Mouse (Mus musculus) stomach, postnatal 0 days (tissue): Measurements from ENCODE around the gene Ctu2. TPM values are rescaled to one million over a fixed set of nuclear protein-coding genes. Genes with fewer than 3 reads are reported as not detected.

Source experiments
- ATAC-seq: fragments of 200-750 bp; cut with Nextera tagmentation; 2 replicates; pipeline ENCODE4 v1.8.0; 2017; ENCODE audit not compliant: low FRiP score, low TSS enrichment
- DNase-seq: peaks from one replicate; pipeline ENCODE4 v3.0.0-alpha.2; 2016; ENCODE audit warnings: low spot score
- H3K27ac ChIP-seq: fragments of 300-500 bp; sonication (generic); replicated peaks from 2 replicates; pipeline ENCODE4 v1.5.1; 2014; ENCODE audit warnings: mild to moderate bottlenecking, control low read depth
- H3K27me3 ChIP-seq: fragments of 300-500 bp; sonication (generic); 2 replicates; pipeline ENCODE4 v1.6.1; 2014; ENCODE audit warnings: low read length; ENCODE audit not compliant: control insufficient read depth, insufficient read depth
- H3K36me3 ChIP-seq: fragments of 300-500 bp; sonication (generic); 2 replicates; pipeline ENCODE4 v1.6.1; 2014; ENCODE audit warnings: low read length, mixed read lengths; ENCODE audit not compliant: control insufficient read depth, insufficient read depth
- H3K4me1 ChIP-seq: fragments of 300-500 bp; sonication (generic); replicated peaks from 2 replicates; pipeline ENCODE4 v1.6.1; 2014; ENCODE audit warnings: antibody characterized with exemption; ENCODE audit not compliant: control insufficient read depth, insufficient read depth
- H3K4me2 ChIP-seq: fragments of 300-500 bp; sonication (generic); replicated peaks from 2 replicates; pipeline ENCODE4 v1.6.1; 2014; ENCODE audit warnings: low read depth, mild to moderate bottlenecking, control low read depth, moderate library complexity
- H3K4me3 ChIP-seq: fragments of 300-500 bp; sonication (generic); 2 replicates; pipeline ENCODE4 v1.5.1; 2014; ENCODE audit warnings: low read depth, low read length, control low read depth
- H3K9ac ChIP-seq: fragments of 300-500 bp; sonication (generic); 2 replicates; pipeline ENCODE4 v1.6.1; 2014; ENCODE audit warnings: mild to moderate bottlenecking, low read length, control low read depth, mixed read lengths
- H3K9me3 ChIP-seq: fragments of 300-500 bp; sonication (generic); 2 replicates; pipeline ENCODE4 v1.6.1; 2016; ENCODE audit warnings: low read length; ENCODE audit not compliant: control insufficient read depth
- CTCF ChIP-seq: IDR thresholded peaks from 2 replicates; pipeline ENCODE4 v1.5.1; 2016; ENCODE audit warnings: antibody characterized with exemption, low read depth, mild to moderate bottlenecking, moderate library complexity
- EP300 ChIP-seq: optimal IDR thresholded peaks from 2 replicates; pipeline ENCODE3; 2016; ENCODE audit warnings: antibody characterized with exemption
- WGBS: fragments of 180-500 bp; shearing (Covaris S2); extraction: QIAGEN DNeasy Blood & Tissue Kit; methylation state at CpG from one replicate; pipeline ENCODE4 v1.1.7; 2014; 5-methylcytosine and 5-hydroxymethylcytosine counted together
- polyA plus RNA-seq: library from polyadenylated mRNA; unstranded; fragments of >200 nt; fragmentation: Nextera tagmentation; extraction: Ambion mirVana; gene quantifications from 2 replicates; pipeline ENCODE4 v1.2.1, GENCODE M21; 2015

The Ctu2 gene
- polyA plus RNA-seq, 1 experiment from 2014 or later: 34.5 TPM

DNA sequence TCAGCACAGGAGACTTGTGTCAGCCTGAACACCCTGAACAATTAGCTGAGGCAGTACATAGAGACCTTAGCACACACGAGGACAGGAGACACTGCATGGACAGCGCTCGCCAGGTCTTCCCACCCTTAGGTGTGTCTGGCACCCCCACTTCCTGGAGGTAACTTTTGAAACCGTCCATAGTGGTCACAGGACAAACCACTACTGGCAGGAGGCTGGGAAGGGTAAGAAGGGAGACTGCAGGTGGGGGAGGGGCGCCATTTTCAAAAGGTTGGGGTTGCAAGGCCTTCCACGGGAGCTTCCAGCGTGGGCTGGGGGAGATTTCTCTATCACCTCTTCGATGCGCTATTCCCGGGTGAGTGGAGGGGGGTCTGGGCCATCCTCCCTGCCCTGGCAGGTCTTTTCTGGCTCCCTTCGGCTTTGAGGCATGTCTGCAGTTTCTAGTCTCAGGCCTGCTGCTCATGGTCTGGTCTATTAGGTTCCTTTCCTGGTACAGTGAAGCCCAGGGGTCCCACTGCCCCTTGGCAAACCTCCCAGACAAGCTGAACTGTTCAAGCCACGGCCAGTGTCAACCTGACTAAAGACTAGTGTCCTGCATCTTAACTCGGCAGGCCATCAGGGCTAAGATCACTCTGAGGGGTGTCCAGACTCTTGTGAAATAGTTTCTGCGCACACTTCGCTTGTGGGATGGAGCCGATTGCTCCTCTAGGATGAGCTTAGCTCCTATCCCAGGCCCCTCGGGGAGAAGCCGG is 44.1 kb upstream of the Ctu2 start:
- H3K27ac ChIP-seq: peak overlapping the region; percentile 84
- no peak for TF ChIP-seq CTCF
- no peak for TF ChIP-seq EP300
- peaks cover 12% of the 10 kb centered on the region; the same call in 1 of the 2 replicates for H3K36me3 ChIP-seq
- peak overlapping the region; percentile 48 for H3K4me3 ChIP-seq
- no peaks in the 10 kb centered on the region for H3K4me1 ChIP-seq
- H3K9me3 ChIP-seq: no peaks in the 10 kb centered on the region
- H3K4me2 ChIP-seq: peak overlapping the region; percentile 71
- ATAC-seq (peak; percentile 9), DNase-seq (peak; percentile 51)
- no peaks in the 10 kb centered on the region for H3K27me3 ChIP-seq
- 31% methylated on average over 18 of the region's 18 CpGs for WGBS
- peak overlapping the region; percentile 66 for H3K9ac ChIP-seq

GRCm38 (mm10) chr8:122432443-122433268 is 43.3 kb upstream of the Ctu2 start, which contains the start of gene Cyba:
Cyba (minus strand) TSS chr8:122432930.
- ATAC-seq: peak; percentile 81
- DNase-seq: peak; percentile 82
- TF ChIP-seq EP300 (no peak), CTCF (no peak)
- Histone ChIP-seq H3K27ac (peak within 1 kb of the TSS; percentile 84), H3K4me3 (peak within 1 kb of the TSS; percentile 48), H3K36me3 (peaks cover 12% of the 10 kb centered on the region; the same call in 1 of the 2 replicates), H3K4me2 (peak within 1 kb of the TSS; percentile 71), H3K9ac (peak within 1 kb of the TSS; percentile 66), H3K4me1 (no peaks in the 10 kb centered on the region), H3K9me3 (no peaks in the 10 kb centered on the region), H3K27me3 (no peaks in the 10 kb centered on the region)
- 2% methylated on average over 45 of the region's 45 CpGs for WGBS

- WGBS: 59% methylated on average over 11 of the region's 11 CpGs
- Histone ChIP-seq H3K27me3 (no peaks in the 10 kb centered on the region), H3K4me2 (no peak overlapping the region), H3K9ac (no peak overlapping the region), H3K27ac (no peak overlapping the region), H3K4me1 (no peaks in the 10 kb centered on the region), H3K9me3 (no peaks in the 10 kb centered on the region), H3K4me3 (no peak overlapping the region), H3K36me3 (peaks cover 12% of the 10 kb centered on the region; the same call in 1 of the 2 replicates)
- DNase-seq (no peak), ATAC-seq (no peak; the same call in 1 of the 2 replicates)
- TF ChIP-seq EP300 (no peak), CTCF (peak; percentile 57)
These were observed 42.6 kb upstream of the Ctu2 start for GRCm38 (mm10) chr8:122433269-122433905.

- Histone ChIP-seq H3K4me2 (no peak overlapping the region), H3K9me3 (no peaks in the 10 kb centered on the region), H3K4me1 (no peaks in the 10 kb centered on the region), H3K27ac (no peak overlapping the region), H3K9ac (no peak overlapping the region), H3K4me3 (no peak overlapping the region), H3K36me3 (peaks cover 12% of the 10 kb centered on the region; the same call in 1 of the 2 replicates), H3K27me3 (no peaks in the 10 kb centered on the region)
- TF ChIP-seq EP300 (no peak), CTCF (peak; percentile 57)
- ATAC-seq (no peak), DNase-seq (no peak)
- 91% methylated on average over 6 of the region's 6 CpGs for WGBS
These were observed 40.6 kb upstream of the Ctu2 start for GRCm38 (mm10) chr8:122435375-122435774.

GRCm38 (mm10) chr8:122436146-122436545 is 39.8 kb upstream of the Ctu2 start:
- no peak overlapping the region for H3K4me2 ChIP-seq
- H3K27me3 ChIP-seq: no peaks in the 10 kb centered on the region
- no peaks in the 10 kb centered on the region for H3K9me3 ChIP-seq
- H3K36me3 ChIP-seq: peaks cover 12% of the 10 kb centered on the region; the same call in 1 of the 2 replicates
- 93% methylated on average over 9 of the region's 9 CpGs for WGBS
- DNase-seq: no peak
- TF ChIP-seq CTCF: no peak
- no peak for TF ChIP-seq EP300
- no peaks in the 10 kb centered on the region for H3K4me1 ChIP-seq
- ATAC-seq: no peak
- H3K27ac ChIP-seq: no peak overlapping the region
- H3K4me3 ChIP-seq: no peak overlapping the region
- no peak overlapping the region for H3K9ac ChIP-seq
